Mouse (Mus musculus) C2C12 (cell line): ENCODE data around the gene Fblim1.
A peak's percentile ranks its signal among the peaks of the same experiment; 100 is the strongest.

Source experiments
- CTCF ChIP-seq: IDR thresholded peaks from one replicate; pipeline ENCODE4 v1.5.1; 2011; ENCODE audit not compliant: control insufficient read depth, insufficient read depth, insufficient read length
- FOSL1 ChIP-seq: IDR thresholded peaks from one replicate; pipeline ENCODE4 v1.8.0; 2011; ENCODE audit warnings: mild to moderate bottlenecking, low read length; ENCODE audit not compliant: poor library complexity, insufficient read depth, severe bottlenecking
- MAX ChIP-seq: IDR thresholded peaks from one replicate; pipeline ENCODE4 v1.6.1; 2011; ENCODE audit warnings: mild to moderate bottlenecking, control low read depth
- MYOG ChIP-seq: IDR thresholded peaks from one replicate; pipeline ENCODE4 v1.6.1; 2011; ENCODE audit not compliant: control insufficient read depth, insufficient read length; ENCODE audit errors: extremely low read depth
- USF1 ChIP-seq: IDR thresholded peaks from one replicate; pipeline ENCODE4 v1.6.1; 2011; ENCODE audit warnings: low read depth, mild to moderate bottlenecking, control low read depth, moderate library complexity

GRCm38 (mm10) chr4:141536291-141537225, 69.3 kb downstream of the Fblim1 start:
- no peak for TF ChIP-seq FOSL1
- TF ChIP-seq CTCF = no peak
- peak; percentile 85 for TF ChIP-seq MAX
- no peak for TF ChIP-seq MYOG
- no peak for TF ChIP-seq USF1
